Mouse (Mus musculus): ENCODE measurements around the gene Ros1. TPM values are rescaled to one million over a fixed set of nuclear protein-coding genes. Genes with fewer than 3 reads are reported as not detected.

Gene Ros1
- total and polyA plus RNA-seq, 3 experiments: not detected

DNA sequence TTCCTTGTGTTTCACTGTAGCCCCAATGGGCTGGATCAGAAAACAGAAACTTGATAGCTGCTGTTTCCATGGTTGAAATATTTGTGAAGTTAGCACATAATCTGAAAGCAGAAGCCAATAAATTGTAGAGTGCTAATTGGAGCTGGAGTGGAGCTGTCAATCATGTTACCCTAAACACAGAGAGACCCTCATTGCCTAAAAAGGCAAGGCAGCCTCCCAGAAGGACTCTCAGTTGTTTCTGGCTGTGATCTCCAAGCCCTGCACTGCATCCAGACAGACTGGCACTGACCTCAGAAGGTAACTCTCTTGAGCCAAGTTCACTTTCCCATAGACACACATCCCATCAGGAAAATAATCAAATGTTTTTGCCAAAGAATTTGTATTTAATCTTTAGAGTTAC is 161.3 kb downstream of the Ros1 start:
- no peaks in the 10 kb centered on the region for H3K27me3 ChIP-seq (replicated peaks)
- DNase-seq (ENCODE audit: extremely low read depth): no peak
- no peak overlapping the region for H3K9ac ChIP-seq (ENCODE audit: insufficient read depth, low read depth)
- no peak overlapping the region for H3K4me2 ChIP-seq (ENCODE audit: insufficient read depth, low read depth, poor library complexity, severe bottlenecking)
- dilution Hi-C loops (cut with MboI; ENCODE audit: extremely low pct_ligation_motif_present, extremely low pct_unique_long_range_greater_than_20kb, low sequenced_read_pairs): no loop called here
- H3K4me1 ChIP-seq (ENCODE audit: control insufficient read depth in 1 of 2, insufficient read depth in 2 of 2): no peaks in the 10 kb centered on the region
- no peaks in the 10 kb centered on the region for H3K9me3 ChIP-seq (replicated peaks; ENCODE audit: low read length)
- no peaks in the 10 kb centered on the region for H3K79me2 ChIP-seq (replicated peaks; ENCODE audit: control insufficient read depth, extremely low read depth, insufficient read depth, poor library complexity, severe bottlenecking)
- in situ Hi-C loops (cut with MboI; ENCODE audit: low pct_ligation_motif_present, low pct_unique_long_range_greater_than_20kb, low sequenced_read_pairs): no loop called here
- no peak for TF ChIP-seq KAT2A (IDR thresholded peaks at IDR 0.05; ENCODE audit: insufficient replicate concordance, low read length)
- TF ChIP-seq HCFC1 (IDR thresholded peaks at IDR 0.05; ENCODE audit: low read depth, low read length): no peak
- no peak for TF ChIP-seq ZMIZ1 (IDR thresholded peaks at IDR 0.05; ENCODE audit: low read depth, low read length)
- TF ChIP-seq ZNF384 (IDR thresholded peaks at IDR 0.05; ENCODE audit: low read depth, low read length): no peak
- no peak for TF ChIP-seq JUND (conservative IDR thresholded peaks at IDR 0.05; ENCODE audit: low read depth, low read length)
- TF ChIP-seq POLR2A (IDR thresholded peaks at IDR 0.05; ENCODE audit: low read depth, low read length): no peak
- TF ChIP-seq TBP (conservative IDR thresholded peaks at IDR 0.05; ENCODE audit: low read depth, low read length): no peak
- no peak for TF ChIP-seq SMC3 (IDR thresholded peaks at IDR 0.05; ENCODE audit: low read depth, low read length)
- no peak for TF ChIP-seq RCOR1 (conservative IDR thresholded peaks at IDR 0.05; ENCODE audit: low read depth, low read length)
- TF ChIP-seq SIN3A (IDR thresholded peaks at IDR 0.05; ENCODE audit: low read length): no peak
- no peak overlapping the region for H3K4me3 ChIP-seq (replicated peaks in 1 of 3; ENCODE audit: low read depth in 2 of 3, low read length in 2 of 3, poor library complexity in 1 of 3)
- no peak overlapping the region for H3K27ac ChIP-seq (ENCODE audit: insufficient read depth, low read depth)
- no peaks in the 10 kb centered on the region for H3K36me3 ChIP-seq (replicated peaks in 1 of 2; ENCODE audit: control insufficient read depth in 1 of 2, insufficient read depth in 1 of 2, low read length in 1 of 2)

- H3K4me2 ChIP-seq (ENCODE audit: insufficient read depth, low read depth, poor library complexity, severe bottlenecking): peak overlapping the region; percentile 93
- in situ Hi-C loops (cut with MboI; ENCODE audit: low pct_ligation_motif_present, low pct_unique_long_range_greater_than_20kb, low sequenced_read_pairs): no loop called here
- dilution Hi-C loops (cut with MboI; ENCODE audit: extremely low pct_ligation_motif_present, extremely low pct_unique_long_range_greater_than_20kb, low sequenced_read_pairs): no loop called here
Measured at GRCm38 (mm10) chr10:52029421-52030080, 165.5 kb downstream of the Ros1 start.

DNA sequence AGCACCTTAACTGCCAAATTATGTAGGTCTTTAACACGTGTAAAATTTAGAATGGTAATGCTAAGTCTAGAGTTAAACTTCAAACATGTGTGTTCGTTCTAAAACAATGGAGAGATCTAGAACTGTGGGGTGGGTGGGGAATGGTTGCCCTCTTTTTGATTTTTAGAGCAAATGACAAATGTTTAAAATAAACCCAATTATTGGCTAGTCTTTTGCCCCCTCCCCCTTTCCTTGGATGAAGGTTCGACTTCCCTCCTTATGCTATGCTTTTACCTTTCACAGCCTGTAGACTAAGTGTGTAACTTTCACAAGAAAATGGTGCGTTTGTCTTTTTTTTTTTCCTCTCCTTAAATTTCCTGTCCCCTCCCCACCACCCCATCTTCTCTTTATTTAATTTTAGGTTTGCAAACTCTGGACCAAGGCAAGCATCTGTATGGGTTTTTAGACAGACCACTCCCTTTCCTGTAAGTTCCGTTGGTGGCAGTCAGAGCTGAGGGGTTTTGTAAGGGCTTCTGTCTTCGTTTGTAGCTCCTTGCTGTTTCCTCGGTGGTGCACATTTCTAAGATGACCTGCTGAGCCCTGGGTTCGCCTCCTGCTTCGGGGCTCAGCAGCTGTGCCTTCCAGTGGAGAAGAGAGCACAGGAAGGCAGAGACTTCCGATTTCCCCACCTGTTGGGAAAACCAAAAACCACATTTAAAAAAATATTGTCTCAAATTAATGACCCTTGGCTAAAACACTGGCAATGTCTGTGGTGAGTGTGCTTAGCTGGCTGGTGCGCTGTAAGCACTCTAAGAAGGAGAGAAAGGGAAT is 166.3 kb downstream of the Ros1 start:
- TF ChIP-seq KAT2A (IDR thresholded peaks at IDR 0.05; ENCODE audit: insufficient replicate concordance, low read length): no peak
- peak overlapping the region; percentile 93 for H3K4me2 ChIP-seq (ENCODE audit: insufficient read depth, low read depth, poor library complexity, severe bottlenecking)
- H3K4me3 ChIP-seq (replicated peaks in 1 of 3; ENCODE audit: low read depth in 2 of 3, low read length in 2 of 3, poor library complexity in 1 of 3): no peak overlapping the region
- DNase-seq (ENCODE audit: extremely low read depth): no peak
- H3K36me3 ChIP-seq (replicated peaks in 1 of 2; ENCODE audit: control insufficient read depth in 1 of 2, insufficient read depth in 1 of 2, low read length in 1 of 2): no peaks in the 10 kb centered on the region
- in situ Hi-C loops (cut with MboI; ENCODE audit: low pct_ligation_motif_present, low pct_unique_long_range_greater_than_20kb, low sequenced_read_pairs): no loop called here
- no peak overlapping the region for H3K27ac ChIP-seq (ENCODE audit: insufficient read depth, low read depth)
- no peaks in the 10 kb centered on the region for H3K4me1 ChIP-seq (ENCODE audit: control insufficient read depth in 1 of 2, insufficient read depth in 2 of 2)
- dilution Hi-C loops (cut with MboI; ENCODE audit: extremely low pct_ligation_motif_present, extremely low pct_unique_long_range_greater_than_20kb, low sequenced_read_pairs): no loop called here
- H3K79me2 ChIP-seq (replicated peaks; ENCODE audit: control insufficient read depth, extremely low read depth, insufficient read depth, poor library complexity, severe bottlenecking): no peaks in the 10 kb centered on the region
- peaks cover 6% of the 10 kb centered on the region for H3K9me3 ChIP-seq (replicated peaks; ENCODE audit: low read length)
- no peaks in the 10 kb centered on the region for H3K27me3 ChIP-seq (replicated peaks)
- no peak overlapping the region for H3K9ac ChIP-seq (ENCODE audit: insufficient read depth, low read depth)

More at GRCm38 (mm10) chr10:52029421-52030080, 165.5 kb downstream of the Ros1 start:
- H3K27ac ChIP-seq (ENCODE audit: insufficient read depth, low read depth): no peak overlapping the region
- DNase-seq (ENCODE audit: extremely low read depth): peak; percentile 12
- no peaks in the 10 kb centered on the region for H3K4me1 ChIP-seq (ENCODE audit: control insufficient read depth in 1 of 2, insufficient read depth in 2 of 2)
- no peaks in the 10 kb centered on the region for H3K27me3 ChIP-seq (replicated peaks)
- H3K36me3 ChIP-seq (replicated peaks in 1 of 2; ENCODE audit: control insufficient read depth in 1 of 2, insufficient read depth in 1 of 2, low read length in 1 of 2): no peaks in the 10 kb centered on the region
- peaks cover 6% of the 10 kb centered on the region for H3K9me3 ChIP-seq (replicated peaks; ENCODE audit: low read length)
- H3K9ac ChIP-seq (ENCODE audit: insufficient read depth, low read depth): no peak overlapping the region
- TF ChIP-seq ZNF384 (IDR thresholded peaks at IDR 0.05; ENCODE audit: low read depth, low read length): peak; percentile 30; the same call in 1 of the 2 replicates
- no peak for TF ChIP-seq TCF12 (IDR thresholded peaks at IDR 0.05; ENCODE audit: low read depth, low read length)
- no peak for TF ChIP-seq CHD1 (IDR thresholded peaks at IDR 0.05; ENCODE audit: low read depth, low read length)
- no peaks in the 10 kb centered on the region for H3K79me2 ChIP-seq (replicated peaks; ENCODE audit: control insufficient read depth, extremely low read depth, insufficient read depth, poor library complexity, severe bottlenecking)
- no peak overlapping the region for H3K4me3 ChIP-seq (replicated peaks in 1 of 3; ENCODE audit: low read depth in 2 of 3, low read length in 2 of 3, poor library complexity in 1 of 3)

Measured in CH12.LX (cell line).